Mouse (Mus musculus) limb, embryonic 15.5 days (tissue): ENCODE measurements around the gene Nmur1. TPM values are rescaled to one million over a fixed set of nuclear protein-coding genes. Genes with fewer than 3 reads are reported as not detected.

Experiments used
- ATAC-seq: fragments of 200-750 bp; cut with Nextera tagmentation; 2 replicates; pipeline ENCODE4 v1.8.0; 2017; ENCODE audit warnings: low read depth, moderate TSS enrichment; ENCODE audit not compliant: insufficient number of reproducible peaks, low FRiP score, low TSS enrichment
- H3K27ac ChIP-seq: fragments of 300-500 bp; sonication (generic); 2 replicates; pipeline ENCODE4 v1.5.1; 2015; ENCODE audit warnings: moderate library complexity, mild to moderate bottlenecking, inconsistent platforms
- H3K27me3 ChIP-seq: fragments of 300-500 bp; sonication (generic); 2 replicates; pipeline ENCODE4 v1.6.1; 2015; ENCODE audit warnings: inconsistent platforms
- H3K36me3 ChIP-seq: fragments of 300-500 bp; sonication (generic); 2 replicates; pipeline ENCODE4 v1.6.1; 2015; ENCODE audit warnings: inconsistent platforms
- H3K4me1 ChIP-seq: fragments of 300-500 bp; sonication (generic); 2 replicates; pipeline ENCODE4 v1.6.1; 2015; ENCODE audit warnings: inconsistent platforms
- H3K4me2 ChIP-seq: fragments of 300-500 bp; sonication (generic); 2 replicates; pipeline ENCODE4 v1.6.1; 2015; ENCODE audit warnings: mild to moderate bottlenecking, inconsistent platforms
- H3K4me3 ChIP-seq: fragments of 300-500 bp; sonication (generic); 2 replicates; pipeline ENCODE4 v1.5.1; 2015; ENCODE audit warnings: mild to moderate bottlenecking, inconsistent platforms
- H3K9ac ChIP-seq: fragments of 300-500 bp; sonication (generic); 2 replicates; pipeline ENCODE4 v1.6.1; 2015; ENCODE audit warnings: inconsistent platforms
- H3K9me3 ChIP-seq: fragments of 300-500 bp; sonication (generic); 2 replicates; pipeline ENCODE4 v1.6.1; 2016; ENCODE audit warnings: inconsistent platforms
- WGBS: fragments of 180-500 bp; shearing (Covaris S2); methylation state at CpG from one replicate; pipeline ENCODE4 v1.1.7; 2015; 5-methylcytosine and 5-hydroxymethylcytosine counted together
- microRNA-seq: library from miRNA; unstranded; fragments of <30 nt; microRNA quantifications from one replicate; pipeline ENCODE4, GENCODE M21; 2016
- polyA plus RNA-seq: library from polyadenylated mRNA; unstranded; fragments of >200 nt; fragmentation: Nextera tagmentation; extraction: Ambion mirVana; gene quantifications from 2 replicates; pipeline ENCODE4 v1.2.1, GENCODE M21; 2015

Gene Nmur1
- polyA plus RNA-seq, 1 experiment from 2014 or later, result not detected

GRCm38 (mm10) chr1:86339156-86339812, 86.7 kb downstream of the Nmur1 start:
- H3K27me3 ChIP-seq, result no peaks in the 10 kb centered on the region
- no peak overlapping the region for H3K9ac ChIP-seq
- WGBS, result 27% methylated on average over 4 of the region's 4 CpGs
- H3K4me2 ChIP-seq, result no peak overlapping the region
- no peak overlapping the region for H3K27ac ChIP-seq
- no peak overlapping the region for H3K4me3 ChIP-seq
- H3K36me3 ChIP-seq, result no peaks in the 10 kb centered on the region
- H3K9me3 ChIP-seq, result no peaks in the 10 kb centered on the region
- ATAC-seq, result no peak
- H3K4me1 ChIP-seq, result no peaks in the 10 kb centered on the region

DNA sequence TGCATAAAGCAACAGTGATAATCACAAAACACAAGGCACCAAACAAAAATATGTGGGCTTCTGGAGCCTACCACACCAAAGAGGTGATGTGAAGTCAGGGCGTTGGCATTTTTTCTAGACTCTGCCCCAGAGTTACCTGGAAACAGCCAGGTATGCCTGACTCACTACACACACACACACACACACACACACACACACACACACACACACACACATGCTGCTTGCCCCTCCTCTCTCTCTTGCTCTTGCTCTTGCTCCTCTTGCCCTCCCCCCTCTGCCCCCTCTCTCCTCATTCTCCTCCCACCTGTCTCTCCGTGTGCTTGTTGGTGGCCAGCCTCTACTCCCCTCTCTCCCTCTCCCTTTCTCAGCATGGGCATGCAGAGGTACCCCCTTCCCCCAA, 89.7 kb downstream of the Nmur1 start:
- Histone ChIP-seq H3K4me3 (no peak overlapping the region), H3K4me1 (no peaks in the 10 kb centered on the region), H3K27ac (no peak overlapping the region), H3K4me2 (no peak overlapping the region), H3K27me3 (no peaks in the 10 kb centered on the region), H3K36me3 (no peaks in the 10 kb centered on the region), H3K9me3 (no peaks in the 10 kb centered on the region), H3K9ac (no peak overlapping the region)
- no peak for ATAC-seq
- WGBS, result 34% methylated on average over 2 of the region's 2 CpGs

Small RNA genes within 50 kb of the gene (microRNA-seq; reads per million reads assigned to microRNA genes)
- gene mmu-mir-3535, result 41.3 reads per million, percentile 38 among the genes with 10 or more reads in this experiment

Other genes with a start within 250 kb of the Nmur1 start
- 5.0 and 6.2 TPM in 2 replicates for gene B3gnt7, start 123.4 kb downstream of the Nmur1 start, polyA plus RNA-seq
- 356 and 369 TPM in 2 replicates for gene Ncl, start 66.8 kb downstream of the Nmur1 start, polyA plus RNA-seq
- gene Tex44, start 101 bp upstream of the Nmur1 start, polyA plus RNA-seq, result not detected in 2 replicates
- gene Ptma, start 100.5 kb upstream of the Nmur1 start, polyA plus RNA-seq, result 1,783 and 2,088 TPM in 2 replicates
- 65.5 and 66.5 TPM in 2 replicates for gene Pde6d, start 156.4 kb upstream of the Nmur1 start, polyA plus RNA-seq
- 36.0 and 36.6 TPM in 2 replicates for gene Cops7b, start 156.7 kb upstream of the Nmur1 start, polyA plus RNA-seq
- gene Nppc, start 244.3 kb upstream of the Nmur1 start, polyA plus RNA-seq, result 8.6 and 9.5 TPM in 2 replicates